Mouse (Mus musculus): ENCODE measurements around the gene Slamf1. TPM values are rescaled to one million over a fixed set of nuclear protein-coding genes. Genes with fewer than 3 reads are reported as not detected.
A peak's percentile ranks its signal among the peaks of the same experiment; 100 is the strongest.

The Slamf1 gene
- total and polyA plus RNA-seq, 3 experiments: 0.73 to 1.3 TPM; not detected in 1

GRCm38 (mm10) chr1:171748127-171748969, 18.6 kb upstream of the Slamf1 start:
- H3K9me3 ChIP-seq (replicated peaks; ENCODE audit: insufficient read depth, low read length): no peaks in the 10 kb centered on the region
- H3K4me3 ChIP-seq (ENCODE audit: control insufficient read depth in 1 of 2, insufficient read depth in 1 of 2, low read depth in 2 of 2, low read length in 2 of 2): peak overlapping the region; percentile 23 to 38; a peak in 3 of 4 replicates
- H3K79me2 ChIP-seq (ENCODE audit: control insufficient read depth, insufficient read depth, low read length, poor library complexity): no peaks in the 10 kb centered on the region
- peaks cover 15 to 20% of the 10 kb centered on the region in 2 experiments for H3K4me1 ChIP-seq (ENCODE audit: control insufficient read depth in 1 of 2, insufficient read depth in 2 of 2, low read length in 2 of 2)
- no peak overlapping the region for H3K9ac ChIP-seq (ENCODE audit: control insufficient read depth, low read depth, low read length, poor library complexity, severe bottlenecking)
- H3K27ac ChIP-seq (ENCODE audit: control insufficient read depth, low read depth, low read length): peak overlapping the region; percentile 61
- DNase-seq (ENCODE audit: low read depth, low spot score): peak; percentile 67
- H3K27me3 ChIP-seq (ENCODE audit: control insufficient read depth in 1 of 2, insufficient read depth in 2 of 2, low read length in 2 of 2): no peaks in the 10 kb centered on the region
- H3K36me3 ChIP-seq (ENCODE audit: control insufficient read depth in 1 of 2, insufficient read depth in 2 of 2, low read length in 2 of 2): peaks cover 0 to 17% of the 10 kb centered on the region in 2 experiments; a peak in 2 of 4 replicates
- TF ChIP-seq MAX (IDR thresholded peaks at IDR 0.05; ENCODE audit: low read length) (peak; percentile 44), CHD1 (IDR thresholded peaks at IDR 0.05; ENCODE audit: low read depth, low read length) (0 out of 2 replicates have a peak, but pooled peaks have one; percentile 41), JUND (IDR thresholded peaks at IDR 0.05; ENCODE audit: low read depth, low read length) (0 out of 2 replicates have a peak, but pooled peaks have one; percentile 47), KAT2A (conservative IDR thresholded peaks at IDR 0.05; ENCODE audit: low read depth, low read length) (no peak), POLR2AphosphoS2 (IDR thresholded peaks at IDR 0.05; ENCODE audit: low read length) (no peak), ZC3H11A (IDR thresholded peaks at IDR 0.05; ENCODE audit: low read depth, low read length) (no peak), NELFE (IDR thresholded peaks at IDR 0.05; ENCODE audit: low read depth, low read length) (no peak), GATA1 (IDR thresholded peaks at IDR 0.05; ENCODE audit: low read depth, low read length) (peak; percentile 98), EP300 (IDR thresholded peaks at IDR 0.05; ENCODE audit: low read depth in 1 of 2, low read length in 2 of 2) (peak; percentile 95 to 99), SMC3 (IDR thresholded peaks at IDR 0.05; ENCODE audit: low read depth, low read length) (no peak), POLR2A (IDR thresholded peaks at IDR 0.05; ENCODE audit: control insufficient read depth in 1 of 2, insufficient read depth in 1 of 2, low read depth in 1 of 2, low read length in 2 of 2, poor library complexity in 1 of 2) (no peak), MAFK (IDR thresholded peaks at IDR 0.05; ENCODE audit: borderline replicate concordance, low read depth, low read length) (peak; percentile 74), BHLHE40 (IDR thresholded peaks at IDR 0.05; ENCODE audit: borderline replicate concordance, low read depth, low read length) (peak; percentile 52; the same call in 1 of the 2 replicates), CHD2 (IDR thresholded peaks at IDR 0.05; ENCODE audit: low read length) (no peak; the same call in 1 of the 2 replicates), POLR2AphosphoS5 (IDR thresholded peaks at IDR 0.05; ENCODE audit: borderline replicate concordance, low read depth, low read length) (no peak), UBTF (IDR thresholded peaks at IDR 0.05; ENCODE audit: borderline replicate concordance, insufficient read depth, low read depth, low read length) (no peak), ZKSCAN1 (IDR thresholded peaks at IDR 0.05; ENCODE audit: low read depth, low read length) (no peak), MAZ (IDR thresholded peaks at IDR 0.05; ENCODE audit: low read depth, low read length) (0 out of 2 replicates have a peak, but pooled peaks have one; percentile 35), TAL1 (IDR thresholded peaks at IDR 0.05; ENCODE audit: low read length) (peak; percentile 91), USF1 (IDR thresholded peaks at IDR 0.05; ENCODE audit: low read depth, low read length) (no peak), HCFC1 (IDR thresholded peaks at IDR 0.05; ENCODE audit: low read depth, low read length) (0 out of 2 replicates have a peak, but pooled peaks have one; percentile 27), RAD21 (IDR thresholded peaks at IDR 0.05; ENCODE audit: low read depth, low read length) (no peak), TCF12 (IDR thresholded peaks at IDR 0.05; ENCODE audit: low read depth, low read length) (peak; percentile 96), SIN3A (IDR thresholded peaks at IDR 0.05; ENCODE audit: low read length) (peak; percentile 57; the same call in 1 of the 2 replicates), GABPA (IDR thresholded peaks at IDR 0.05; ENCODE audit: low read depth, low read length) (no peak; the same call in 1 of the 2 replicates), RCOR1 (IDR thresholded peaks at IDR 0.05; ENCODE audit: low read depth, low read length) (peak; percentile 91), ZNF384 (IDR thresholded peaks at IDR 0.05; ENCODE audit: low read depth, low read length) (peak; percentile 75), CTCF (IDR thresholded peaks at IDR 0.05 in 2 of 3, conservative IDR thresholded peaks at IDR 0.05 in 1 of 3; ENCODE audit: control insufficient read depth in 1 of 3, insufficient read depth in 1 of 3, low read depth in 2 of 3, low read length in 3 of 3, poor library complexity in 1 of 3, severe bottlenecking in 1 of 3) (no peak), MEF2A (IDR thresholded peaks at IDR 0.05; ENCODE audit: extremely low read depth, insufficient replicate concordance, low read depth, low read length, poor library complexity, severe bottlenecking) (no peak), ETS1 (IDR thresholded peaks at IDR 0.05; ENCODE audit: low read depth, low read length) (peak; percentile 82), MXI1 (IDR thresholded peaks at IDR 0.05; ENCODE audit: low read depth, low read length) (no peak; the same call in 1 of the 2 replicates), E2F4 (IDR thresholded peaks at IDR 0.05; ENCODE audit: borderline replicate concordance, low read depth, low read length) (no peak), USF2 (IDR thresholded peaks at IDR 0.05; ENCODE audit: borderline replicate concordance in 1 of 2, insufficient read depth in 1 of 2, low read depth in 1 of 2, low read length in 2 of 2) (no peak), TBP (IDR thresholded peaks at IDR 0.05; ENCODE audit: low read depth, low read length) (no peak), MYC (IDR thresholded peaks at IDR 0.05; ENCODE audit: low read depth, low read length) (peak; percentile 71; the same call in 1 of the 2 replicates)

All from MEL (cell line).